In the genomic region with DNA sequence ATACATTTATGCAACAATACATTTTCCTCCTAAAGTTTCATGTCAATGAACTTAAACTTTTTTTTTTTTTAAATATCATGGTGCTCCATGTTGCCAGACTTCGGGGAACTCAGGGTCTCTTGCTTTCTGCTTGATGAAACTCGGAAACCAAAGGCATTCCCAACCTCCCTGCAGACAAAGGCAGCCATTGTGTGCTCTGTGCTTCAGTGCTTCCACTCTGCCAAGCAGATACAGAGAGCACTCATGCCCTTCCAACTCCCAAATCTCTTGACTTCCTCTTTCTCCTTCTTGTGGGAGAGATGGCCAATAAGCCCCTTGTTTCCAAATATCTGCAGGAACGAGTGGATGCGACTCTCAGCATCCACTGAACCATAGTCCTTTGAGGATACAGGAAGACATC, we compare ENCODE assay signal across 15 mouse cellular contexts.
DNase-seq lines count a peak whose midpoint lies in the region; ATAC-seq and TF ChIP-seq lines count a peak whose summit lies in the region.
"Had no signal": no experiment of that assay in that cellular context is flagged by ENCODE, and none has a peak within 500 bp of the region (broad histone marks: within the 10 kb centered on the region; RNA-seq: fewer than 3 reads in every experiment).

No protein-coding gene starts in this region.

- no peak for ATAC-seq in forebrain, embryonic 16.5 days
- peak; percentile 67; the same call in 1 of the 2 replicates for ATAC-seq in hindbrain, postnatal 0 days
- ATAC-seq: intestine, embryonic 16.5 days; liver, postnatal 0 days had no signal

- no peak overlapping the region for H3K4me3 ChIP-seq in forebrain, embryonic 10.5 days
- H3K4me3 ChIP-seq in forebrain, embryonic 16.5 days (replicated peaks; ENCODE audit: low read length): no peak overlapping the region
- H3K4me3 ChIP-seq in hindbrain, postnatal 0 days (ENCODE audit: low read length): no peak overlapping the region
- no peak overlapping the region for H3K4me3 ChIP-seq in left cerebral cortex, adult 2 months
- H3K4me3 ChIP-seq: heart, adult 2 months had no signal

- no peaks in the 10 kb centered on the region for H3K36me3 ChIP-seq in forebrain, embryonic 10.5 days (replicated peaks)
- no peaks in the 10 kb centered on the region for H3K36me3 ChIP-seq in forebrain, embryonic 16.5 days (ENCODE audit: control insufficient read depth, insufficient read depth)
- no peaks in the 10 kb centered on the region for H3K36me3 ChIP-seq in hindbrain, postnatal 0 days (ENCODE audit: insufficient read depth, low read length)

- H3K27me3 ChIP-seq in forebrain, embryonic 10.5 days (ENCODE audit: poor library complexity, severe bottlenecking): no peaks in the 10 kb centered on the region
- no peaks in the 10 kb centered on the region for H3K27me3 ChIP-seq in forebrain, embryonic 16.5 days (replicated peaks; ENCODE audit: control insufficient read depth, insufficient read depth, low read length)
- H3K27me3 ChIP-seq in hindbrain, postnatal 0 days (ENCODE audit: insufficient read depth, low read length): no peaks in the 10 kb centered on the region
- H3K27me3 ChIP-seq: CH12.LX had no signal

- WGBS in forebrain, embryonic 10.5 days: 20% methylated on average over 4 of the region's 4 CpGs
- 14% methylated on average over 4 of the region's 4 CpGs for WGBS in forebrain, embryonic 16.5 days
- WGBS in hindbrain, postnatal 0 days: 25% methylated on average over 4 of the region's 4 CpGs

- no peak for DNase-seq in forebrain, embryonic 10.5 days (ENCODE audit: extremely low spot score, low spot score)
- DNase-seq in layer of hippocampus, adult 9-11 months: peak; percentile 12
- no peak for DNase-seq in layer of hippocampus, adult 11-12 months (ENCODE audit: low spot score)
- peak; percentile 75 for DNase-seq in embryo, embryonic 10 days (ENCODE audit: low spot score)
- peak; percentile 35 for DNase-seq in hindbrain, postnatal 0 days (ENCODE audit: low spot score)
- DNase-seq in left cerebral cortex, adult 2 months (ENCODE audit: extremely low spot score in 1 of 2, low spot score in 2 of 2): no peak
- no peak for DNase-seq in layer of hippocampus, adult 8-10 months (ENCODE audit: low spot score in 2 of 2)
- DNase-seq: cerebellum, postnatal 14 days; heart, adult 2 months; kidney, postnatal 10 days; liver, postnatal 0 days; thymus, adult 2 months had no signal

- H3K4me1 ChIP-seq in forebrain, embryonic 10.5 days: peaks cover 24% of the 10 kb centered on the region
- peaks cover 4% of the 10 kb centered on the region for H3K4me1 ChIP-seq in forebrain, embryonic 16.5 days (replicated peaks; ENCODE audit: control insufficient read depth, insufficient read depth, low read length)
- H3K4me1 ChIP-seq in hindbrain, postnatal 0 days (ENCODE audit: insufficient read depth, low read length): peaks cover 6% of the 10 kb centered on the region; the same call in 1 of the 2 replicates

- H3K27ac ChIP-seq in forebrain, embryonic 10.5 days: peak overlapping the region; percentile 66
- H3K27ac ChIP-seq in forebrain, embryonic 16.5 days (ENCODE audit: low read length): no peak overlapping the region
- H3K27ac ChIP-seq in hindbrain, postnatal 0 days: peak overlapping the region; percentile 34; the same call in 1 of the 2 replicates
- no peak overlapping the region for H3K27ac ChIP-seq in left cerebral cortex, adult 2 months
- H3K27ac ChIP-seq: heart, adult 2 months had no signal

- no peaks in the 10 kb centered on the region for H3K9me3 ChIP-seq in forebrain, embryonic 10.5 days
- H3K9me3 ChIP-seq in forebrain, embryonic 16.5 days (ENCODE audit: control insufficient read depth, low read length): no peaks in the 10 kb centered on the region
- no peaks in the 10 kb centered on the region for H3K9me3 ChIP-seq in hindbrain, postnatal 0 days (ENCODE audit: low read length)

- intact Hi-C loops in left cerebral cortex, adult 2 months (cut with DNase I): no loop called here

- no peak for TF ChIP-seq CTCF in hindbrain, postnatal 0 days (IDR thresholded peaks at IDR 0.05; ENCODE audit: low read depth)
- no peak for TF ChIP-seq CTCF in left cerebral cortex, adult 2 months (IDR thresholded peaks at IDR 0.05)

- H3K4me2 ChIP-seq in forebrain, embryonic 16.5 days (ENCODE audit: low read length): no peak overlapping the region
- no peak overlapping the region for H3K4me2 ChIP-seq in hindbrain, postnatal 0 days (ENCODE audit: low read depth, low read length)

- no peak overlapping the region for H3K9ac ChIP-seq in forebrain, embryonic 16.5 days (replicated peaks; ENCODE audit: low read depth, low read length)
- H3K9ac ChIP-seq in hindbrain, postnatal 0 days (replicated peaks; ENCODE audit: low read length): no peak overlapping the region
- H3K9ac ChIP-seq: liver, postnatal 0 days had no signal

Comparison
In these comparisons a context has a peak if more than half of its experiments do, and no peak if none do; other contexts are left out.
1. DNase-seq: peak in layer of hippocampus, adult 9-11 months (single experiment), embryo, embryonic 10 days (single experiment) and hindbrain, postnatal 0 days (single experiment); none in forebrain, embryonic 10.5 days (single experiment), layer of hippocampus, adult 11-12 months (single experiment), left cerebral cortex, adult 2 months (0 of 2) and layer of hippocampus, adult 8-10 months (0 of 2).
2. H3K27ac ChIP-seq: peak in forebrain, embryonic 10.5 days (single experiment) and hindbrain, postnatal 0 days (single experiment); none in forebrain, embryonic 16.5 days (single experiment) and left cerebral cortex, adult 2 months (single experiment).